Mouse (Mus musculus) small intestine, adult 2 months (tissue): ENCODE measurements at regions not wholly inside any gene's neighbourhood (a gene's known extent, or its start where the extent isn't known, plus 50 kb on each side); places are given as distances from the start of the nearest gene placed in this dataset.

Source experiments
- H3K27ac ChIP-seq: fragments of 200-500 bp; 2 replicates; pipeline ENCODE4 v1.5.1; 2012; ENCODE audit warnings: low read depth, low read length, control low read depth, inconsistent platforms; ENCODE audit not compliant: insufficient read depth
- H3K27me3 ChIP-seq: fragments of 200-500 bp; 2 replicates; pipeline ENCODE4 v1.6.1; 2012; ENCODE audit warnings: mild to moderate bottlenecking, moderate library complexity, low read length, inconsistent platforms; ENCODE audit not compliant: control insufficient read depth, insufficient read depth
- H3K36me3 ChIP-seq: fragments of 200-500 bp; 2 replicates; pipeline ENCODE4 v1.6.1; 2012; ENCODE audit warnings: mild to moderate bottlenecking, low read length, control low read depth, inconsistent platforms; ENCODE audit not compliant: control insufficient read depth, insufficient read depth
- H3K4me1 ChIP-seq: fragments of 200-500 bp; 2 replicates; pipeline ENCODE4 v1.6.1; 2012; ENCODE audit warnings: low read length, inconsistent platforms, mixed read lengths; ENCODE audit not compliant: control insufficient read depth, insufficient read depth, insufficient read length
- H3K4me3 ChIP-seq: fragments of 200-500 bp; 2 replicates; pipeline ENCODE4 v1.5.1; 2012; ENCODE audit warnings: low read depth, mild to moderate bottlenecking, control low read depth, inconsistent platforms, low read length, moderate library complexity
- CTCF ChIP-seq: fragments of 200-500 bp; IDR thresholded peaks from 2 replicates; pipeline ENCODE4 v1.5.1; 2012; ENCODE audit warnings: low read depth, mild to moderate bottlenecking, control low read depth, inconsistent platforms, low read length, moderate library complexity, mixed read lengths; ENCODE audit not compliant: insufficient replicate concordance, insufficient read length; ENCODE audit errors: extremely low read depth
- POLR2A ChIP-seq: fragments of 200-500 bp; IDR thresholded peaks from 2 replicates; pipeline ENCODE4 v1.6.1; 2012; ENCODE audit warnings: low read depth, mild to moderate bottlenecking, control low read depth, inconsistent platforms, low read length, moderate library complexity
- WGBS: fragments of 180-500 bp; shearing (Covaris S2); methylation state at CpG from one replicate; pipeline ENCODE4 v1.1.7; 2018; 5-methylcytosine and 5-hydroxymethylcytosine counted together

- TF ChIP-seq CTCF = no peak
- no peak for TF ChIP-seq POLR2A
- no peak overlapping the region for H3K4me3 ChIP-seq
- 18% methylated on average over 7 of the region's 7 CpGs for WGBS
Observed at GRCm38 (mm10) chr10:17331607-17332008, 391.4 kb upstream of the Cited2 start.

GRCm38 (mm10) chr10:17332025-17332767 lies 390.8 kb upstream of the Cited2 start:
- Histone ChIP-seq H3K4me3 (no peak overlapping the region), H3K4me1 (peaks cover 3% of the 10 kb centered on the region; the same call in 1 of the 2 replicates), H3K27me3 (no peaks in the 10 kb centered on the region), H3K27ac (no peak overlapping the region), H3K36me3 (no peaks in the 10 kb centered on the region)
- no peak for TF ChIP-seq CTCF
- no peak for TF ChIP-seq POLR2A
- 85% methylated on average over 6 of the region's 6 CpGs for WGBS

More at GRCm38 (mm10) chr10:17331607-17332008, 391.4 kb upstream of the Cited2 start:
- Histone ChIP-seq H3K27me3 (no peaks in the 10 kb centered on the region), H3K27ac (no peak overlapping the region), H3K36me3 (no peaks in the 10 kb centered on the region), H3K4me1 (peaks cover 3% of the 10 kb centered on the region; the same call in 1 of the 2 replicates)

- no peaks in the 10 kb centered on the region for H3K27me3 ChIP-seq
- 93% methylated on average over 3 of the region's 3 CpGs for WGBS
- no peak overlapping the region for H3K4me3 ChIP-seq
- H3K4me1 ChIP-seq = peaks cover 3% of the 10 kb centered on the region; the same call in 1 of the 2 replicates
- no peak overlapping the region for H3K27ac ChIP-seq
- H3K36me3 ChIP-seq = no peaks in the 10 kb centered on the region
- no peak for TF ChIP-seq CTCF
- TF ChIP-seq POLR2A = no peak
Observed at GRCm38 (mm10) chr10:17332986-17333385, 390.0 kb upstream of the Cited2 start.

DNA sequence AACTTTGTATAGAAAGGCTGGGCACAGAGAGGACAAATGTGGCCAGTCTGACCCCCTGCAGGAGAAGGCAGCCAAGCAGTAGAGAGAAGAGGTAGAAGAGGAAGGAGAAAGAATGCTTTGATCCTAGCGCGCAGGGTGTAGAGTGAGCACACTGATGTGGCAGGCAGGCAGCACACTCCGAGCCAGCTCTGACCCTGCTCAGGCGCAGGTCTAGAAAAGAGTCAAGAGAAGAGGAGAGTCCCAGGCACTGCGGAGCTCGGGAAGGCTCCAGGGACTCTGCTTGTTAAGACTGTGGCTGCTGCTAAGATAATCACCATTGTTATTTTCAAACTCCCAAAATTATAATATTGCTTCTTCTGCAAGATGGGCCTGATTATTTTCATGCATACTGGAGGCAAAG lies 389.3 kb upstream of the Cited2 start:
- Histone ChIP-seq H3K27ac (no peak overlapping the region), H3K27me3 (no peaks in the 10 kb centered on the region), H3K36me3 (no peaks in the 10 kb centered on the region), H3K4me1 (peaks cover 3% of the 10 kb centered on the region; the same call in 1 of the 2 replicates), H3K4me3 (no peak overlapping the region)
- TF ChIP-seq POLR2A (no peak), CTCF (no peak)
- 62% methylated on average over 6 of the region's 6 CpGs for WGBS

DNA sequence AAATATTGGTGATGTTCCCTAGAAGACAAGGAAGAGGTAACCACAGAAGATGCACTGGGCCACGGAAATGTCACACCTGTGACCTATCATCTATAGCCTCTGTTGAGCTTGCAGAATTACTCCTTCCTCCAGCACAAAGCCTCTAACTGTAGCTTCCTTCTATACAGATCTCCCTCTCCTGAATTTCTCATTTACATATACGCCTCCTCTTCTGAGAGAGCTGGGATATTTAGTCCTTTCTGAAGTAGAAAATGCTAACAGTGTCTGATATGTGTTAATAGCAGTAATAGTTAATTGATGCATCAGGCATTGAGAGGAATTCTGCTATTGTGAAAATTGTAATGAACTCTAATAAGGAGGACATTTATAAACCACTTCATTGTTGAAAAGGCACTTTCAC lies 385.8 kb upstream of the Cited2 start:
- no peak overlapping the region for H3K27ac ChIP-seq
- no peak overlapping the region for H3K4me3 ChIP-seq
- TF ChIP-seq POLR2A (no peak), CTCF (no peak)
- 93% methylated on average over 2 of the region's 2 CpGs for WGBS
- peaks cover 3% of the 10 kb centered on the region; the same call in 1 of the 2 replicates for H3K4me1 ChIP-seq
- H3K27me3 ChIP-seq = no peaks in the 10 kb centered on the region
- no peaks in the 10 kb centered on the region for H3K36me3 ChIP-seq

GRCm38 (mm10) chr10:17343829-17344228 lies 379.2 kb upstream of the Cited2 start:
- no peaks in the 10 kb centered on the region for H3K4me1 ChIP-seq
- H3K36me3 ChIP-seq = no peaks in the 10 kb centered on the region
- H3K27me3 ChIP-seq = no peaks in the 10 kb centered on the region
- H3K4me3 ChIP-seq = no peak overlapping the region
- H3K27ac ChIP-seq = no peak overlapping the region
- TF ChIP-seq POLR2A (no peak), CTCF (no peak)
- 87% methylated on average over 1 of the region's 1 CpGs for WGBS

DNA sequence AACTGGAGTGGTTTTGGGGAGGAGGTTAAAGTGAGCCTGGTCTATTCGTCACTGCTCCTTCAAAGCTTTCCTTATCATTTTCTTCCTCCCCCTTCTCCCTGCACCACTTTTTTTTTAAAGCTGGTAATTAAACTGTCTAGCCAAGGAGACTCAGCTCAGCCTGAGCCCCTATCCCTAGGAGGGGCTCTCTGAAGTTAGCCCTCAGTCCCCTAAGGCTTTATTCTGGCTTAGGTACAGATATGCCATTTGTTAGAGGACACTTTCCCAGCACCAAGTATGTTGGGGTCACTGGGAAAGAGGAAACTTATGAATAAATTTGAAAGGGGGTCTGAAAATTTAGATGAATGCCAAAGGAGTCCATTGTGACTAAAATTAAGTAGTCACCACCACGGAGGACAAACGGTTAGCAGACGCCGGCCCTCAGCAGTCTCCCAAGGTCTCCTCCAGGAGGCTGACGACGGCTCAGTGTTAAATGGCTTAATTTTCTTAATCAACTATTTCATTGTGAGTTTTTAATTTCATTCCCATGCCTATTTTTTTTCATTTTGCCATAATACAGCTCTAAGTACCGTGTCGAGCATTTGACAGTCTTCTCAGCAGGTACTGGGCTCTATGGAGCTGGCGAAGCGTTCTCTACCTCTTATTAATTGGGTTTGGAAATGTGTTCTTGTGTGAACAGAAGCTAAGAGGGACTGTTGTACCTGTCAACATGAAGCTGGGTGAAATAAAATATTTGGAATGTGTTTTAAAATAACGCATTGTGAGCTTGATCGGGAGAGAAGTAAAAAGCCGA lies 370.6 kb upstream of the Cited2 start:
- Histone ChIP-seq H3K4me1 (no peaks in the 10 kb centered on the region), H3K27ac (no peak overlapping the region), H3K36me3 (no peaks in the 10 kb centered on the region), H3K4me3 (no peak overlapping the region), H3K27me3 (no peaks in the 10 kb centered on the region)
- TF ChIP-seq POLR2A (no peak), CTCF (no peak)
- WGBS = 94% methylated on average over 14 of the region's 14 CpGs
